Comparison of ENCODE assay signal across 17 mouse cellular contexts in genomic region chr4:123385028-123385427, GRCm38 (mm10). TPM values are rescaled to one million over a fixed set of nuclear protein-coding genes. Genes with fewer than 3 reads are reported as not detected.
DNase-seq lines count a peak whose midpoint lies in the region; ATAC-seq lines count a peak whose summit lies in the region.
"Had no signal": no experiment of that assay in that cellular context is flagged by ENCODE, and none has a peak within 500 bp of the region (broad histone marks: within the 10 kb centered on the region; RNA-seq: fewer than 3 reads in every experiment).

No protein-coding gene starts in this region.

- H3K36me3 ChIP-seq in midbrain, embryonic 12.5 days, result peaks cover 95% of the 10 kb centered on the region
- H3K36me3 ChIP-seq in midbrain, embryonic 10.5 days, result peaks cover 99% of the 10 kb centered on the region
- peaks cover 92% of the 10 kb centered on the region for H3K36me3 ChIP-seq in hindbrain, embryonic 13.5 days
- H3K36me3 ChIP-seq in midbrain, embryonic 14.5 days (ENCODE audit: control insufficient read depth, insufficient read depth, low read length), result peaks cover 92% of the 10 kb centered on the region

- no peaks in the 10 kb centered on the region for H3K9me3 ChIP-seq in midbrain, embryonic 12.5 days
- H3K9me3 ChIP-seq in midbrain, embryonic 10.5 days (replicated peaks), result no peaks in the 10 kb centered on the region
- H3K9me3 ChIP-seq in hindbrain, embryonic 13.5 days, result no peaks in the 10 kb centered on the region
- H3K9me3 ChIP-seq in midbrain, embryonic 14.5 days (ENCODE audit: control insufficient read depth, low read length), result no peaks in the 10 kb centered on the region
- H3K9me3 ChIP-seq: heart, embryonic 10.5 days had no signal

- no peak overlapping the region for H3K4me2 ChIP-seq in midbrain, embryonic 12.5 days (replicated peaks)
- H3K4me2 ChIP-seq in hindbrain, embryonic 13.5 days, result no peak overlapping the region
- no peak overlapping the region for H3K4me2 ChIP-seq in midbrain, embryonic 14.5 days (ENCODE audit: low read length)
- H3K4me2 ChIP-seq: liver, embryonic 11.5 days had no signal

- WGBS in midbrain, embryonic 12.5 days, result 39% methylated on average over 1 of the region's 1 CpGs
- 85% methylated on average over 1 of the region's 1 CpGs for WGBS in midbrain, embryonic 10.5 days
- WGBS in hindbrain, embryonic 13.5 days, result 24% methylated on average over 1 of the region's 1 CpGs
- whole genome bisulfite sequencing in midbrain, embryonic 14.5 days, result 40% methylated on average over 1 of the region's 1 CpGs

- H3K4me1 ChIP-seq in midbrain, embryonic 12.5 days, result 0 out of 2 replicates have a peak, but pooled peaks cover 3% of the 10 kb centered on the region
- H3K4me1 ChIP-seq in midbrain, embryonic 10.5 days, result no peaks in the 10 kb centered on the region
- H3K4me1 ChIP-seq in hindbrain, embryonic 13.5 days (replicated peaks), result no peaks in the 10 kb centered on the region; the same call in 1 of the 2 replicates
- H3K4me1 ChIP-seq in midbrain, embryonic 14.5 days (ENCODE audit: control insufficient read depth, insufficient read depth, low read length), result no peaks in the 10 kb centered on the region
- H3K4me1 ChIP-seq: heart, embryonic 10.5 days had no signal

- no peak overlapping the region for H3K4me3 ChIP-seq in midbrain, embryonic 12.5 days
- H3K4me3 ChIP-seq in midbrain, embryonic 10.5 days, result no peak overlapping the region
- no peak overlapping the region for H3K4me3 ChIP-seq in hindbrain, embryonic 13.5 days
- no peak overlapping the region for H3K4me3 ChIP-seq in midbrain, embryonic 14.5 days (replicated peaks; ENCODE audit: low read depth, low read length)
- H3K4me3 ChIP-seq: heart, embryonic 10.5 days had no signal

- no peak for DNase-seq in midbrain, embryonic 10.5 days (ENCODE audit: low spot score)
- peak; percentile 35 for DNase-seq in midbrain, embryonic 14.5 days
- DNase-seq in cerebellum, postnatal 10 days, result no peak
- DNase-seq in heart, adult 11 months, result no peak
- no peak for DNase-seq in cerebellum, adult 9-11 months
- DNase-seq: adrenal gland, adult 2 months; cerebellum, adult 8-10 months; heart, postnatal 10 days; kidney, adult 2 months; kidney, postnatal 10 days; lung, adult 18-20 months; lung, postnatal 14 days; right cerebral cortex, postnatal 4 days had no signal

- no peak for ATAC-seq in midbrain, embryonic 12.5 days (ENCODE audit: low FRiP score, low read depth)
- ATAC-seq in hindbrain, embryonic 13.5 days (ENCODE audit: low FRiP score), result no peak
- no peak for ATAC-seq in midbrain, embryonic 14.5 days (ENCODE audit: low FRiP score, low TSS enrichment)

- H3K9ac ChIP-seq in midbrain, embryonic 12.5 days (replicated peaks), result no peak overlapping the region
- no peak overlapping the region for H3K9ac ChIP-seq in hindbrain, embryonic 13.5 days
- H3K9ac ChIP-seq in midbrain, embryonic 14.5 days (replicated peaks; ENCODE audit: low read length), result no peak overlapping the region

- no peaks in the 10 kb centered on the region for H3K27me3 ChIP-seq in midbrain, embryonic 12.5 days
- no peaks in the 10 kb centered on the region for H3K27me3 ChIP-seq in midbrain, embryonic 10.5 days (ENCODE audit: low read depth, poor library complexity, severe bottlenecking)
- no peaks in the 10 kb centered on the region for H3K27me3 ChIP-seq in hindbrain, embryonic 13.5 days
- no peaks in the 10 kb centered on the region for H3K27me3 ChIP-seq in midbrain, embryonic 14.5 days (ENCODE audit: control insufficient read depth, insufficient read depth, low read length)

- H3K27ac ChIP-seq in midbrain, embryonic 12.5 days (replicated peaks), result peak overlapping the region; percentile 73
- H3K27ac ChIP-seq in midbrain, embryonic 10.5 days (replicated peaks), result no peak overlapping the region
- peak overlapping the region; percentile 72; the same call in 1 of the 2 replicates for H3K27ac ChIP-seq in hindbrain, embryonic 13.5 days
- peak overlapping the region; percentile 45; the same call in 1 of the 2 replicates for H3K27ac ChIP-seq in midbrain, embryonic 14.5 days (replicated peaks; ENCODE audit: low read depth, low read length)
- H3K27ac ChIP-seq: heart, embryonic 10.5 days had no signal

RNA-seq across cellular contexts. Expression of gene Bmp8a, which starts 42.0 kb away (rescaled TPM):
- polyA plus RNA-seq in midbrain, embryonic 12.5 days (2016; fragmentation: Nextera tagmentation; extraction: Ambion mirVana), result 0.12 and 0.19 TPM in 2 replicates
- 0.07 and 0.11 TPM in 2 replicates for polyA plus RNA-seq in midbrain, embryonic 10.5 days (2016; fragmentation: Nextera tagmentation; extraction: Ambion mirVana)
- 0.26 and 0.31 TPM in 2 replicates for polyA plus RNA-seq in hindbrain, embryonic 13.5 days (2015; fragmentation: Nextera tagmentation; extraction: Ambion mirVana)
- polyA plus RNA-seq in midbrain, embryonic 14.5 days (2014; fragmentation: Nextera tagmentation; extraction: Ambion mirVana), result 0.11 TPM in 1 of 2 replicates, not detected in the other
